Comparison of ENCODE assay signal across 13 mouse cellular contexts in genomic region chr3:94565557-94565956, GRCm38 (mm10). TPM values are rescaled to one million over a fixed set of nuclear protein-coding genes. Genes with fewer than 3 reads are reported as not detected.
DNase-seq lines count a peak whose midpoint lies in the region; ATAC-seq and TF ChIP-seq lines count a peak whose summit lies in the region.
"Had no signal": no experiment of that assay in that cellular context is flagged by ENCODE, and none has a peak within 500 bp of the region (broad histone marks: within the 10 kb centered on the region; RNA-seq: fewer than 3 reads in every experiment).

No protein-coding gene starts in this region.

- no peak overlapping the region for H3K4me3 ChIP-seq in kidney, postnatal 0 days (replicated peaks; ENCODE audit: low read depth, low read length)
- no peak overlapping the region for H3K4me3 ChIP-seq in ES-Bruce4 (ENCODE audit: low read depth, low read length)
- H3K4me3 ChIP-seq: hindbrain, embryonic 12.5 days had no signal

- ATAC-seq in kidney, postnatal 0 days (replicated peaks; ENCODE audit: low FRiP score, low read depth) = no peak
- ATAC-seq in megakaryocyte, adult 5-6 weeks (ENCODE audit: poor library complexity, severe bottlenecking) = no peak

- no peak overlapping the region for H3K9ac ChIP-seq in kidney, postnatal 0 days (ENCODE audit: low read depth, low read length)
- no peak overlapping the region for H3K9ac ChIP-seq in ES-Bruce4 (ENCODE audit: low read depth, poor library complexity, severe bottlenecking)
- H3K9ac ChIP-seq: hindbrain, embryonic 12.5 days had no signal

- no peaks in the 10 kb centered on the region for H3K27me3 ChIP-seq in kidney, postnatal 0 days (ENCODE audit: insufficient read depth, low read length)
- no peaks in the 10 kb centered on the region for H3K27me3 ChIP-seq in ES-Bruce4 (ENCODE audit: control insufficient read depth, insufficient read depth, low read length, poor library complexity, severe bottlenecking)
- H3K27me3 ChIP-seq: hindbrain, embryonic 12.5 days had no signal

- no peaks in the 10 kb centered on the region for H3K36me3 ChIP-seq in kidney, postnatal 0 days (ENCODE audit: insufficient read depth, low read length)
- H3K36me3 ChIP-seq in ES-Bruce4 (ENCODE audit: control insufficient read depth, insufficient read depth, low read length, poor library complexity, severe bottlenecking) = no peaks in the 10 kb centered on the region; the same call in 1 of the 2 replicates

- TF ChIP-seq POLR2A in ES-Bruce4 (IDR thresholded peaks at IDR 0.05; ENCODE audit: insufficient read depth, low read length) = no peak

- peaks cover 2% of the 10 kb centered on the region; the same call in 1 of the 2 replicates for H3K4me1 ChIP-seq in kidney, postnatal 0 days (replicated peaks; ENCODE audit: insufficient read depth, low read length)
- H3K4me1 ChIP-seq in ES-Bruce4 (ENCODE audit: control insufficient read depth, insufficient read depth, low read length) = peaks cover 1% of the 10 kb centered on the region

- 61% methylated on average over 2 of the region's 2 CpGs for WGBS in kidney, postnatal 0 days

- TF ChIP-seq EP300 in ES-Bruce4 (IDR thresholded peaks at IDR 0.05; ENCODE audit: insufficient read depth, low read depth, low read length) = no peak

- TF ChIP-seq CTCF in kidney, postnatal 0 days (IDR thresholded peaks at IDR 0.05; ENCODE audit: low read depth) = no peak
- TF ChIP-seq CTCF in ES-Bruce4 (IDR thresholded peaks at IDR 0.05; ENCODE audit: low read depth, low read length) = no peak

- H3K27ac ChIP-seq in kidney, postnatal 0 days = no peak overlapping the region
- peak overlapping the region; percentile 33; the same call in 1 of the 2 replicates for H3K27ac ChIP-seq in ES-Bruce4 (ENCODE audit: insufficient read depth, low read length)
- H3K27ac ChIP-seq: hindbrain, embryonic 12.5 days; macrophage had no signal

- no peak overlapping the region for H3K4me2 ChIP-seq in kidney, postnatal 0 days (ENCODE audit: low read length)
- H3K4me2 ChIP-seq: hindbrain, embryonic 12.5 days had no signal

- DNase-seq in kidney, postnatal 0 days (ENCODE audit: low spot score) = peak; percentile 80
- no peak for DNase-seq in kidney, postnatal 36 days
- peak; percentile 35 for DNase-seq in embryo, embryonic 11 days
- peak; percentile 38 for DNase-seq in mesoderm, embryonic 11.5 days (ENCODE audit: low read depth, low spot score)
- DNase-seq in frontal cortex, postnatal 14 days (ENCODE audit: low spot score in 2 of 2) = no peak
- DNase-seq in urinary bladder, postnatal 36 days (ENCODE audit: low spot score in 2 of 2) = no peak
- DNase-seq: adrenal gland, postnatal 14 days; cerebellum, adult 18-20 months had no signal

- no peaks in the 10 kb centered on the region for H3K9me3 ChIP-seq in kidney, postnatal 0 days (replicated peaks; ENCODE audit: low read length)
- no peaks in the 10 kb centered on the region for H3K9me3 ChIP-seq in ES-Bruce4 (replicated peaks; ENCODE audit: control insufficient read depth, insufficient read depth, low read length, poor library complexity, severe bottlenecking)
- H3K9me3 ChIP-seq: G1E; hindbrain, embryonic 12.5 days had no signal

RNA-seq across cellular contexts. Expression of gene Snx27, which starts 17.0 kb away (rescaled TPM):
- 33.4 and 39.1 TPM in 2 replicates for polyA plus RNA-seq in kidney, postnatal 0 days (2015; fragmentation: Nextera tagmentation; extraction: Ambion mirVana)
- 53.1 and 60.2 TPM in 2 replicates for polyA plus RNA-seq in ES-Bruce4 (2011; ENCODE audit: insufficient read depth, insufficient read length, low read depth, missing spikeins)
- total RNA-seq in megakaryocyte, adult 5-6 weeks (2015) = 31.3 and 35.9 TPM in 2 replicates
- 33.8 and 39.8 TPM in 2 replicates for total RNA-seq in megakaryocyte, adult 5-6 weeks (2017)

Comparison
In these comparisons a context has a peak if more than half of its experiments do, and no peak if none do; other contexts are left out.
1. DNase-seq: peak in kidney, postnatal 0 days (single experiment), embryo, embryonic 11 days (single experiment) and mesoderm, embryonic 11.5 days (single experiment); none in kidney, postnatal 36 days (0 of 2), frontal cortex, postnatal 14 days (0 of 2) and urinary bladder, postnatal 36 days (0 of 2).